Mouse (Mus musculus) kidney, embryonic 14.5 days (tissue): ENCODE data around the gene Vegfb. TPM values are rescaled to one million over a fixed set of nuclear protein-coding genes. Genes with fewer than 3 reads are reported as not detected.
A peak's percentile ranks its signal among the peaks of the same experiment; 100 is the strongest.

Source experiments
- ATAC-seq: fragments of 200-750 bp; cut with Nextera tagmentation; 2 replicates; pipeline ENCODE4 v1.8.0; 2017; ENCODE audit warnings: moderate number of reproducible peaks, mild to moderate bottlenecking, moderate TSS enrichment, moderate library complexity; ENCODE audit not compliant: low FRiP score, low TSS enrichment
- H3K27ac ChIP-seq: fragments of 300-500 bp; sonication (generic); 2 replicates; pipeline ENCODE4 v1.5.1; 2014; ENCODE audit warnings: low read depth, mild to moderate bottlenecking, low read length, moderate library complexity, mixed read lengths
- H3K27me3 ChIP-seq: fragments of 300-500 bp; sonication (generic); 2 replicates; pipeline ENCODE4 v1.6.1; 2014; ENCODE audit warnings: mild to moderate bottlenecking, low read length; ENCODE audit not compliant: control insufficient read depth, insufficient read depth
- H3K36me3 ChIP-seq: fragments of 300-500 bp; sonication (generic); 2 replicates; pipeline ENCODE4 v1.6.1; 2014; ENCODE audit warnings: low read length, mixed read lengths; ENCODE audit not compliant: control insufficient read depth, insufficient read depth
- H3K4me1 ChIP-seq: fragments of 300-500 bp; sonication (generic); 2 replicates; pipeline ENCODE4 v1.6.1; 2014; ENCODE audit warnings: low read length, mixed read lengths; ENCODE audit not compliant: control insufficient read depth, insufficient read depth
- H3K4me2 ChIP-seq: fragments of 300-500 bp; sonication (generic); replicated peaks from 2 replicates; pipeline ENCODE4 v1.6.1; 2014; ENCODE audit warnings: low read depth, mild to moderate bottlenecking, low read length
- H3K4me3 ChIP-seq: fragments of 300-500 bp; sonication (generic); 2 replicates; pipeline ENCODE4 v1.5.1; 2014; ENCODE audit warnings: mild to moderate bottlenecking, low read length
- H3K9ac ChIP-seq: fragments of 300-500 bp; sonication (generic); 2 replicates; pipeline ENCODE4 v1.6.1; 2014; ENCODE audit warnings: low read depth, mild to moderate bottlenecking, low read length, moderate library complexity
- H3K9me3 ChIP-seq: fragments of 300-500 bp; sonication (generic); 2 replicates; pipeline ENCODE4 v1.6.1; 2016; ENCODE audit warnings: low read length; ENCODE audit not compliant: control insufficient read depth
- WGBS: fragments of 180-500 bp; shearing (Covaris S2); extraction: QIAGEN DNeasy Blood & Tissue Kit; methylation state at CpG from one replicate; pipeline ENCODE4 v1.1.7; 2014; 5-methylcytosine and 5-hydroxymethylcytosine counted together
- polyA plus RNA-seq: library from polyadenylated mRNA; unstranded; fragments of >200 nt; fragmentation: Nextera tagmentation; extraction: Ambion mirVana; gene quantifications from 2 replicates; pipeline ENCODE4 v1.2.1, GENCODE M21; 2014

Gene Vegfb
- polyA plus RNA-seq, 1 experiment from 2014 or later: 38.2 TPM

DNA sequence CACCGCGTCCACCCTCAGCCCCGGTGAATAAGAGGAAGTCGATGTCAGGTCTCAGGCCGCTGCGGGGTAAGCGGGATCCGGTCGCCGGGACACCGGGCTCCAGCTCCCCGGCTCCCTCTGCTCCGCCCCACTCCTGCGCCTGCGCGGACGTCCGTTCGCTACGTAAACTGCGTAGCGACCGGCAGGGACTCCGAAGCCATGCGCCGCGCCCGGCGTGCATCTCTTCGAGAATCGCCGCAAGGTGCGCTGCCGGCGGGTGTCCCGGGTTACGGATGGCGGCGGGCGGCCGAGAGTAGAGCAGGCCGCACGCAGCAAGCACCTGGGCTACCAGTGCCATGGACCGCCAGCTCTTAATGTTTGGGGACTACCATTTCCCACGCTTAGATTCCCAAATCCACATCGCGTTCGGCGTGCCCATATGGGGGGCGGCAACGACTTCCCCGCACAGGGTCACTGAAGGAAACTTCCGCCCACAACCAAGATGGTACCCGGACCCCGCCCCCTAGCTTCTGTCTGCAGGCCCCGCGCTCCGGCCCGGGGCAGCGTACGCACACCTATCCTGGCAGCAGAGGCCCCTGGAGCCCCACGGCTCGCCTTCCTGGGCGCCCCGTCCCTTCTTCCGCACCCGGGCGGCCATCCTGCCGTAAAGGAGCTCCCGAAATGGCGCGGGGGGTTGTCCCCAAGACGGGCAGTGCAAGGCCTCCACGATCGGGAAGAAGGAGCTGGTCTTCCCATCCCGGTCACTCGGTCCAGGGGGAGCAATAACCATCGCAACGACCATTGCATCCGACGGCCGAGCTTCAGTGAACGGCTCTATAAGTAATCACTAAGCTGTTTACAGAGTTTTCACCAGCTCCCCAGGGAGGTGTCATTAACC, 45.8 kb downstream of the Vegfb start, which contains the start of gene Bad:
Gene Bad, plus strand, starts transcription at position 490 of the 877 bp plus-strand sequence.
- H3K27me3 ChIP-seq: no peaks in the 10 kb centered on the region
- H3K27ac ChIP-seq: peak within 1 kb of the TSS; percentile 98
- H3K36me3 ChIP-seq: 0 out of 2 replicates have a peak, but pooled peaks cover 4% of the 10 kb centered on the region
- peak within 1 kb of the TSS; percentile 98 for H3K4me2 ChIP-seq
- WGBS: under 1% methylated on average over 82 of the region's 83 CpGs
- peak within 1 kb of the TSS; percentile 88 for H3K4me3 ChIP-seq
- peak within 1 kb of the TSS; percentile 86 for H3K9ac ChIP-seq
- ATAC-seq: peak; percentile 78
- H3K9me3 ChIP-seq: no peaks in the 10 kb centered on the region
- peaks cover 9% of the 10 kb centered on the region for H3K4me1 ChIP-seq

- peaks cover 5% of the 10 kb centered on the region for H3K27me3 ChIP-seq
Observed at GRCm38 (mm10) chr19:6940396-6941351, 46.8 kb downstream of the Vegfb start.

GRCm38 (mm10) chr19:6939106-6940002, 48.1 kb downstream of the Vegfb start:
- ATAC-seq: no peak
- no peak overlapping the region for H3K9ac ChIP-seq
- H3K4me3 ChIP-seq: no peak overlapping the region
- H3K4me2 ChIP-seq: no peak overlapping the region
- H3K9me3 ChIP-seq: no peaks in the 10 kb centered on the region
- H3K36me3 ChIP-seq: no peaks in the 10 kb centered on the region
- H3K4me1 ChIP-seq: peaks cover 9% of the 10 kb centered on the region
- H3K27me3 ChIP-seq: peaks cover 19% of the 10 kb centered on the region
- H3K27ac ChIP-seq: no peak overlapping the region
- 89% methylated on average over 20 of the region's 20 CpGs for WGBS

More at GRCm38 (mm10) chr19:6940396-6941351, 46.8 kb downstream of the Vegfb start:
- H3K36me3 ChIP-seq: no peaks in the 10 kb centered on the region
- WGBS: 22% methylated on average over 28 of the region's 29 CpGs
- peak overlapping the region; percentile 98; the same call in 1 of the 2 replicates for H3K27ac ChIP-seq
- H3K4me1 ChIP-seq: peaks cover 9% of the 10 kb centered on the region
- peak overlapping the region; percentile 86 for H3K9ac ChIP-seq
- H3K9me3 ChIP-seq: no peaks in the 10 kb centered on the region
- H3K4me3 ChIP-seq: peak overlapping the region; percentile 88
- ATAC-seq: peak; percentile 11
- H3K4me2 ChIP-seq: peak overlapping the region; percentile 98

DNA sequence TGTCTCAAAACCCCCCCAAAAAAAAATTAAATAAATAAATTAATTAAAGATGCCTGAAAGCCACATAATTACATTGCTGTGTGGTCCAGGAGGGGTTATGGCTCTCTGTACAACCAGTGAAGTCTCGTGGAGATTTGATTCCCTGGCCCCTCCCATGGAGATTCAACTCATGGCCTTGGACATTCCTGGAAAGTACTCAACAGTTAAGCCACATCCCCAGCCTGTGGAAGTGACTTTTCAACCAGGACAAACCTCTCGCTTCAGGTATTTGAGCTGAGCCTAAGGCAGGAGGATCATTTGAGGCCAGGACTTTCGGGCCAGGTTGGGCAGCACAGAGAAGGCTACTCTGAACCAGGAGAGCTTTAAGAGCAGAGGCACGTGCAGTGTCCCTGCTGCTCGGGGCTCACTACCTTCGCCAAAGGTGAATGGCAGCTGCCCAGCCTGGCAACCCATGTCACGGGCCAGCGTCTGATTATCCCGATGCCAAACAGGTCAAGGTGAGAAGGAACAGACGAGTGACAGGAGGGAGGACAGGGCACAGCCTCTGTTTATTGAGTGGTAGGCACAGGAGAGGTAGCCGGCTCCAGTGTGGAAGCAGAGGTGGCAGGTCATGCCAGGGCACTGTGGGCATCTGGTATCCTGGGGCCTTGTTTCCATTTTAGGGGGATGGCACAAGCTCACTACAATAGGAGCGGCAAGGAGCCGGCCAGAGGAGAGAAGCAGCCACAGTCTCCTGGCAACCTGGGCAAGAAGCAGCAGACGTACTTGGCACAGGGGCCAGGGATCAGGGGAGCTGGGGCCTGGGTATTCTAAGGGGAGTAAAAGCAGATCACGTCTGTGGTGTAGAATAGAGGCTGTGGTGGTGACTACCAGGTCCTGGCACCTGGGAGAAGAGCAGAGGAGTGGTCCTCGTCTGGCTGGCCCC, 49.6 kb downstream of the Vegfb start:
- no peak overlapping the region for H3K4me3 ChIP-seq
- peaks cover 19% of the 10 kb centered on the region for H3K4me1 ChIP-seq
- H3K4me2 ChIP-seq: no peak overlapping the region
- H3K27me3 ChIP-seq: peaks cover 34% of the 10 kb centered on the region
- WGBS: 79% methylated on average over 16 of the region's 16 CpGs
- H3K27ac ChIP-seq: no peak overlapping the region
- no peaks in the 10 kb centered on the region for H3K9me3 ChIP-seq
- H3K9ac ChIP-seq: no peak overlapping the region
- H3K36me3 ChIP-seq: no peaks in the 10 kb centered on the region
- ATAC-seq: no peak

- Histone ChIP-seq H3K9ac (no peak overlapping the region), H3K36me3 (no peaks in the 10 kb centered on the region), H3K27me3 (peaks cover 49% of the 10 kb centered on the region), H3K27ac (no peak overlapping the region), H3K4me1 (peaks cover 19% of the 10 kb centered on the region), H3K9me3 (no peaks in the 10 kb centered on the region), H3K4me2 (no peak overlapping the region), H3K4me3 (no peak overlapping the region)
- 25% methylated on average over 3 of the region's 3 CpGs for WGBS
- ATAC-seq: no peak
Observed at GRCm38 (mm10) chr19:6936299-6936698, 51.2 kb downstream of the Vegfb start.

- H3K4me3 ChIP-seq: peak within 1 kb of the TSS; percentile 41
- no peaks in the 10 kb centered on the region for H3K36me3 ChIP-seq
- peaks cover 10% of the 10 kb centered on the region for H3K4me1 ChIP-seq
- no peak for ATAC-seq
- peaks cover 62% of the 10 kb centered on the region for H3K27me3 ChIP-seq
- 11% methylated on average over 23 of the region's 23 CpGs for WGBS
- peak within 1 kb of the TSS; percentile 78 for H3K4me2 ChIP-seq
- peak within 1 kb of the TSS; percentile 44 for H3K9ac ChIP-seq
- H3K27ac ChIP-seq: no peak within 1 kb of the TSS
- no peaks in the 10 kb centered on the region for H3K9me3 ChIP-seq
Observed at GRCm38 (mm10) chr19:6934195-6934977, 53.1 kb downstream of the Vegfb start, which contains the start of gene Kcnk4. Kcnk4 (minus strand) TSS chr19:6934515.
